Mouse (Mus musculus) intestine, embryonic 15.5 days (tissue): ENCODE results near the gene Abcb6. TPM values are rescaled to one million over a fixed set of nuclear protein-coding genes. Genes with fewer than 3 reads are reported as not detected.

Experiments used
- ATAC-seq: fragments of 200-750 bp; cut with Nextera tagmentation; 2 replicates; pipeline ENCODE4 v1.8.0; 2017; ENCODE audit warnings: moderate TSS enrichment, moderate library complexity
- H3K27ac ChIP-seq: fragments of 300-500 bp; sonication (generic); 2 replicates; pipeline ENCODE4 v1.5.1; 2015; ENCODE audit warnings: mild to moderate bottlenecking, inconsistent platforms
- H3K27me3 ChIP-seq: fragments of 300-500 bp; sonication (generic); replicated peaks from 2 replicates; pipeline ENCODE4 v1.6.1; 2015; ENCODE audit warnings: inconsistent platforms
- H3K36me3 ChIP-seq: fragments of 300-500 bp; sonication (generic); 2 replicates; pipeline ENCODE4 v1.6.1; 2015; ENCODE audit warnings: inconsistent platforms
- H3K4me1 ChIP-seq: fragments of 300-500 bp; sonication (generic); replicated peaks from 2 replicates; pipeline ENCODE4 v1.6.1; 2015; ENCODE audit warnings: inconsistent platforms
- H3K4me2 ChIP-seq: fragments of 300-500 bp; sonication (generic); replicated peaks from 2 replicates; pipeline ENCODE4 v1.6.1; 2015; ENCODE audit warnings: mild to moderate bottlenecking, inconsistent platforms
- H3K4me3 ChIP-seq: fragments of 300-500 bp; sonication (generic); replicated peaks from 2 replicates; pipeline ENCODE4 v1.5.1; 2015; ENCODE audit warnings: inconsistent platforms
- H3K9ac ChIP-seq: fragments of 300-500 bp; sonication (generic); 2 replicates; pipeline ENCODE4 v1.6.1; 2015; ENCODE audit warnings: inconsistent platforms
- H3K9me3 ChIP-seq: fragments of 300-500 bp; sonication (generic); 2 replicates; pipeline ENCODE4 v1.6.1; 2016; ENCODE audit warnings: inconsistent platforms
- WGBS: fragments of 180-500 bp; shearing (Covaris S2); methylation state at CpG from one replicate; pipeline ENCODE4 v1.1.7; 2015; 5-methylcytosine and 5-hydroxymethylcytosine counted together
- polyA plus RNA-seq: library from polyadenylated mRNA; unstranded; fragments of >200 nt; fragmentation: Nextera tagmentation; extraction: Ambion mirVana; gene quantifications from 2 replicates; pipeline ENCODE4 v1.2.1, GENCODE M21; 2015

Gene Abcb6
- polyA plus RNA-seq, 1 experiment from 2014 or later, result 26.6 TPM

GRCm38 (mm10) chr1:75138448-75138847, 41.7 kb downstream of the Abcb6 start:
- Histone ChIP-seq H3K36me3 (peaks cover 18% of the 10 kb centered on the region), H3K27ac (no peak overlapping the region), H3K4me1 (0 out of 2 replicates have a peak, but pooled peaks cover 10% of the 10 kb centered on the region), H3K4me2 (no peak overlapping the region), H3K9ac (no peak overlapping the region), H3K9me3 (no peaks in the 10 kb centered on the region), H3K27me3 (no peaks in the 10 kb centered on the region), H3K4me3 (no peak overlapping the region)
- ATAC-seq, result no peak
- 96% methylated on average over 2 of the region's 2 CpGs for WGBS

GRCm38 (mm10) chr1:75136730-75137129, 43.5 kb downstream of the Abcb6 start:
- no peak; the same call in 1 of the 2 replicates for ATAC-seq
- H3K36me3 ChIP-seq, result peaks cover 18% of the 10 kb centered on the region
- H3K4me3 ChIP-seq, result no peak overlapping the region
- H3K4me2 ChIP-seq, result no peak overlapping the region
- H3K9ac ChIP-seq, result no peak overlapping the region
- WGBS, result 38% methylated on average over 3 of the region's 3 CpGs
- H3K27me3 ChIP-seq, result no peaks in the 10 kb centered on the region
- H3K4me1 ChIP-seq, result 0 out of 2 replicates have a peak, but pooled peaks cover 7% of the 10 kb centered on the region
- H3K27ac ChIP-seq, result no peak overlapping the region
- H3K9me3 ChIP-seq, result no peaks in the 10 kb centered on the region

DNA sequence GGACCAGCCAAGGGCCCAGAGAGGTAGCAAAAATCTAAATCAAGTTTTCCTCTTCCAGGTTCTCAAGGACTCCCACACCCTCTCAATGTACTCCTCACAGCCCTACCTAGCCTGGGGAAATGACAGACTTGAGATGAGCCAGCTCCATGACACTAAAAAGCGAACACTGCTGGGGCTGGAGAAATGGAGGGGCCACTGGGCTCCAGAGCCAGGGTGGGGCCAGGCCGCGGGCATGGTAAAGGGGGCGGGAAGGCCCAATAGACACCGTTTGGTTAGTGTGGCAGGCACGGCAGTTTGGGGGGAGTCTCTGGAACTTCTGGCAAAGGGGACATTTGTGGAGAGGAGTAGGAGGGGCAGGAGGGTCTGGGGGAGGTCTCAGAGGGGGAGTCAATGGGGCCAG, 43.9 kb downstream of the Abcb6 start:
- H3K9me3 ChIP-seq, result no peaks in the 10 kb centered on the region
- no peak overlapping the region for H3K4me2 ChIP-seq
- H3K27me3 ChIP-seq, result no peaks in the 10 kb centered on the region
- H3K36me3 ChIP-seq, result peaks cover 18% of the 10 kb centered on the region
- ATAC-seq, result no peak
- H3K4me1 ChIP-seq, result 0 out of 2 replicates have a peak, but pooled peaks cover 7% of the 10 kb centered on the region
- 70% methylated on average over 6 of the region's 6 CpGs for WGBS
- H3K4me3 ChIP-seq, result no peak overlapping the region
- no peak overlapping the region for H3K9ac ChIP-seq
- H3K27ac ChIP-seq, result no peak overlapping the region

DNA sequence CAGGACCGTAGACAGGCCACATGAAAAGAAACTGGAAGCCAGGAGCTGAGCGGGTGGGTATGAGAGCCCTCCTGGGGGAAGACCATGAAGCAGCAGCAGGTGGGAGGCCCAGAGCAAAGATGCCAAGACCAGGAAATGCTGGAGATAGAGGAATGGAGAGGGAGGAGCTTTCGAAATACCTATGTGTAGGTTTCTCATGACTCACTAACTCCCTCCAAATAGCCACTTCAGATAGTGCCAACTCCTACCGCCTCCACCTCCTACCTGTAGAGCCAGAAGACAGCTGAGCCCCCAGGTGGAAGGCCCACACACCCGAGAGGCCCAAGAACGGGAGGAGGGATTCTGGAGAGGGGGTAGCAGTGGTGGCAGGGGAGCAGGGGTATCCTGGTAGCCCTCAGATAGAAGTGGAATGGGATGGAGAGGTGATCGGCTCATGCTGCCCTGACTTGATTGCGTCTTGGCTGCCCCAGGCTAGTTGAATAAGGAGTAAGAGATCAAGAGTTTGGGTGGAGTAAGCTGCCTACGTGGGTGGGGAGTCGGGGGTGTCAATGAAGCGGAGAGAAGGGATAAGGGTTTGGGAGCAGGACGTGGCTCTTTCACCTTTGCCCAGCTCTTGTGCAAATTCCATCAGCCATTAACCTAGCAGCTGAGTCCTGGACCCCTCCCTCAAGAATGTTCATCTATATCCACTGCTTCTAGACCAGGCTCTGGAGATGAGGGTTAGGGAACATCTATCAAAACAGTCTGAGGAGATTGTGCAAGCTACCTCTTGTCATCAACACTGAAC, 46.6 kb downstream of the Abcb6 start, which contains the start of gene Slc23a3:
Slc23a3 (minus strand) TSS at position 470 of the 787 bp plus-strand sequence.
- H3K9me3 ChIP-seq, result no peaks in the 10 kb centered on the region
- no peak within 1 kb of the TSS for H3K9ac ChIP-seq
- WGBS, result 48% methylated on average over 12 of the region's 12 CpGs
- no peaks in the 10 kb centered on the region for H3K27me3 ChIP-seq
- 0 out of 2 replicates have a peak, but pooled peaks cover 2% of the 10 kb centered on the region for H3K4me1 ChIP-seq
- H3K4me2 ChIP-seq, result 0 out of 2 replicates have a peak within 1 kb of the TSS, but pooled peaks have one; percentile 14
- ATAC-seq, result peak; percentile 48; the same call in 1 of the 2 replicates
- no peak within 1 kb of the TSS for H3K4me3 ChIP-seq
- H3K27ac ChIP-seq, result no peak within 1 kb of the TSS
- H3K36me3 ChIP-seq, result peaks cover 15% of the 10 kb centered on the region

DNA sequence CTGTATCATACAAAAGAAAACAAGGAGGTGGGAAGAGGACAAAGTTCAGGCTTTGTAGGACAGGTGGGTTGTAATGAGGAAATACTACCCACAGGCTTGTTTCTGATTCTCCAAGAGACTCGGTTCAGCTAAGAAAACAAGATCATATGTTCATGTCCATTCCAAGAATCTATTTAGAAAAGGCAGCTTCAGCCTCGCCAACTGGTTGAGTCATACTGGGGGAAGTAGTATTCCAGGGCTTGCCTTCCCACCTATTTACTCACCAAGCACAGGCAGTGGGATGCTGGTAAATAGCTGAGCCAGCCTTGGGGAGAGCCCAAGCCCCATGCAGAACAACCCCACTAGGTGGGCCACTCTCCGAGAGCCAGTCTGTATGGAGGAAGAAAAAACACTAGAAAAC, 51.6 kb downstream of the Abcb6 start:
- Histone ChIP-seq H3K27me3 (no peaks in the 10 kb centered on the region), H3K9me3 (no peaks in the 10 kb centered on the region), H3K4me2 (no peak overlapping the region), H3K4me3 (no peak overlapping the region), H3K27ac (no peak overlapping the region), H3K36me3 (no peaks in the 10 kb centered on the region), H3K9ac (no peak overlapping the region), H3K4me1 (peaks cover 8% of the 10 kb centered on the region; the same call in 1 of the 2 replicates)
- WGBS, result 60% methylated on average over 3 of the region's 3 CpGs
- no peak for ATAC-seq

DNA sequence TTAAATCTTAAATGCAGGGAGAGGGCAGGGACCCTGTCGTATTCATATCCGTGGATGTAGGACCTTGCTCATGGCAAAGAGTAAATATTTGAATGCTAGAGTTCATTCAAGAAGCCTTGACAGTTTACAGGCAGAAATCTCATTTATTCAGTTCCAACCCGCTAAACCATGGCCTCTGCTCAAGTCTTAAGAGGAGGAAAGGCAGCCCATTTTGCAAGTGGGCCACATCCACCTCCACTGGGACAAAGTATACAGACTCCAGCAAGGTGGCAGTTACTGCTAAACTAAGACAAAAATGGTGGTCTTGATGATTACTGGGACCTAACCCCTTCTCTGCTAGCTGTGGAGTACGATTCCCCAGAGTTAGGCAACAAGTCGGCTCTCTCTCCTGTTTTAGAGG, 54.8 kb downstream of the Abcb6 start:
- H3K9me3 ChIP-seq, result no peaks in the 10 kb centered on the region
- 40% methylated on average over 5 of the region's 5 CpGs for WGBS

GRCm38 (mm10) chr1:75124346-75125321, 55.6 kb downstream of the Abcb6 start, which contains the start of gene Nhej1:
Nhej1 (minus strand) TSS chr1:75125200.
- ATAC-seq, result peak; percentile 99
- Histone ChIP-seq H3K9me3 (no peaks in the 10 kb centered on the region), H3K27ac (peak within 1 kb of the TSS; percentile 99), H3K4me1 (peaks cover 6% of the 10 kb centered on the region; the same call in 1 of the 2 replicates), H3K4me2 (peak within 1 kb of the TSS; percentile 63), H3K4me3 (peak within 1 kb of the TSS; percentile 57), H3K9ac (peak within 1 kb of the TSS; percentile 64), H3K27me3 (no peaks in the 10 kb centered on the region), H3K36me3 (no peaks in the 10 kb centered on the region)
- 1% methylated on average over 56 of the region's 56 CpGs for WGBS

More for the DNA sequence above, 54.8 kb downstream of the Abcb6 start:
- Histone ChIP-seq H3K4me3 (peak overlapping the region; percentile 57), H3K27ac (peak overlapping the region; percentile 99), H3K36me3 (no peaks in the 10 kb centered on the region), H3K4me1 (peaks cover 6% of the 10 kb centered on the region; the same call in 1 of the 2 replicates), H3K27me3 (no peaks in the 10 kb centered on the region), H3K4me2 (peak overlapping the region; percentile 63), H3K9ac (peak overlapping the region; percentile 64; the same call in 1 of the 2 replicates)
- no peak for ATAC-seq

DNA sequence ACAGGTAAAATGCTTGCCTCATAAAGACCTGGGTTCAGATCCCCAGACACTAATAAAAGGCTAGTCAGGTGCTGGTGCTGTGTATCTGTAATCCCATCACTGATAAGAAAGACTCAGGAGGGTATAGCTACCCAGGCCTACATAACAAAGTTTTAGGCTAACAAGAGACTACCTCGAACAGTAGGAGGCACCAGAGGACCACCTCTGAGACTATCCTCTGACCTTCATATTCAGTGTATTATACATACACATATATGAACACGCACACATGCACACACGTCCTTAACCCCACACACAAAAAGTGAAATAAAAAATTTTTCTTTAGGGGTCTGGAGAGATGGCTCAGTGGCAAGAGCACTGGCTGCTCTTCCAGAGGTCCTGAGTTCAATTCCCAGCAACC, 58.0 kb downstream of the Abcb6 start:
- WGBS, result 78% methylated on average over 3 of the region's 3 CpGs
- H3K4me2 ChIP-seq, result no peak overlapping the region
- no peaks in the 10 kb centered on the region for H3K27me3 ChIP-seq
- no peak overlapping the region for H3K4me3 ChIP-seq
- no peaks in the 10 kb centered on the region for H3K9me3 ChIP-seq
- no peak for ATAC-seq
- no peak overlapping the region for H3K27ac ChIP-seq
- H3K4me1 ChIP-seq, result peaks cover 6% of the 10 kb centered on the region; the same call in 1 of the 2 replicates
- H3K9ac ChIP-seq, result no peak overlapping the region
- no peaks in the 10 kb centered on the region for H3K36me3 ChIP-seq

Other genes starting within 250 kb of the Abcb6 start
- 0.08 and 0.19 TPM in 2 replicates for gene Cfap65, start 244.8 kb downstream of the Abcb6 start, polyA plus RNA-seq
- gene Ihh, start 228.7 kb downstream of the Abcb6 start, polyA plus RNA-seq, result 29.1 and 30.9 TPM in 2 replicates
- 8.7 and 9.7 TPM in 2 replicates for gene Nhej1, start 55.2 kb downstream of the Abcb6 start, polyA plus RNA-seq
- 1.2 and 1.3 TPM in 2 replicates for gene Slc23a3, start 46.5 kb downstream of the Abcb6 start, polyA plus RNA-seq
- 42.5 and 43.4 TPM in 2 replicates for gene Cnppd1, start 37.7 kb downstream of the Abcb6 start, polyA plus RNA-seq
- 49.5 and 51.1 TPM in 2 replicates for gene Retreg2, start 37.6 kb downstream of the Abcb6 start, polyA plus RNA-seq
- gene Zfand2b, start 11.7 kb downstream of the Abcb6 start, polyA plus RNA-seq, result 45.6 and 45.7 TPM in 2 replicates
- gene Ankzf1, start 11.8 kb upstream of the Abcb6 start, polyA plus RNA-seq, result 25.2 TPM in 2 replicates
- gene Atg9a, start 11.8 kb upstream of the Abcb6 start, polyA plus RNA-seq, result 27.6 and 28.3 TPM in 2 replicates
- 11.9 and 12.2 TPM in 2 replicates for gene Glb1l, start 30.4 kb upstream of the Abcb6 start, polyA plus RNA-seq
- 110 and 122 TPM in 2 replicates for gene Stk16, start 30.4 kb upstream of the Abcb6 start, polyA plus RNA-seq
- 122 and 131 TPM in 2 replicates for gene Tuba4a, start 39.5 kb upstream of the Abcb6 start, polyA plus RNA-seq
- gene A630095N17Rik, start 51.7 kb upstream of the Abcb6 start, polyA plus RNA-seq, result not detected in 2 replicates
- gene Dnajb2, start 56.0 kb upstream of the Abcb6 start, polyA plus RNA-seq, result 25.5 and 26.2 TPM in 2 replicates
- 3.2 and 3.6 TPM in 2 replicates for gene Ptprn, start 84.1 kb upstream of the Abcb6 start, polyA plus RNA-seq
- gene Resp18, start 98.0 kb upstream of the Abcb6 start, polyA plus RNA-seq, result 12.7 and 13.8 TPM in 2 replicates
- 131 and 145 TPM in 2 replicates for gene Dnpep, start 137.6 kb upstream of the Abcb6 start, polyA plus RNA-seq
- gene Des, start 179.9 kb upstream of the Abcb6 start, polyA plus RNA-seq, result 105 and 111 TPM in 2 replicates
- gene Speg, start 194.9 kb upstream of the Abcb6 start, polyA plus RNA-seq, result 35.6 and 39.3 TPM in 2 replicates